Mouse (Mus musculus) adrenal gland, adult 8-10 months (tissue): ENCODE measurements around the gene Kifc1. TPM values are rescaled to one million over a fixed set of nuclear protein-coding genes. Genes with fewer than 3 reads are reported as not detected.

Experiments used
- DNase-seq: peaks from one replicate; pipeline ENCODE4 v3.0.0; 2022
- total RNA-seq, 4 experiments: library from RNA; stranded (reverse); gene quantifications; 2 replicates each; pipeline ENCODE4 v1.2.4; 2022

Gene Kifc1
- total RNA-seq = 1 to 10 TPM; 1.7 to 3.2 (median 2.6) TPM

DNA sequence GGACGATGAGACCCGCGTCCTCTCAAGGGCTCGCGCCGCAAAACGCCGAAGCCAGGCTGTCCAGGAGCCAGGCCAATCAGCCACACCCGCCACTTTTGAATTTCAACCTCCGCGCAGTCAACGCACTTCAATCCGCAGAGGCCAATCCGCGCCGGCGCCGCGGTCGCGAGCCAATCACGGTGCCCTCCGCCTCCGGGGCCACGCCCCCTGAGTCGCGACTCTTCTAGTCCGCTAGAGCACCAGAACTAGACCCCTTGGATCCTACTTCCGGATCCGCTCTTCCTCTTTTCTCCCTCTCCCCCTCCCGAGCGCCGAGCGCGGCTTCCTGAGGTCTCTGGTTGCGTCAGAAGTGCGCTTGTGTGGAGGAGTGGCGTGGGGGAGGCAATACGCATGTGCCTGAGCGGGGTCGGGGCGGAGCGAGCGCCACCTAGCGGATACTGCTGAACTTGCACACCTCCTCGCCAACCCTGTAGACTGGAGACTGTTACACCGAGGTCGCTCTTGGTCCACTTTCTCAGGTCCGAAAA, at the start of gene Kifc1:
Gene Kifc1, minus strand, starts transcription at position 129 of the 527 bp plus-strand sequence.
- DNase-seq = peak; percentile 100

DNA sequence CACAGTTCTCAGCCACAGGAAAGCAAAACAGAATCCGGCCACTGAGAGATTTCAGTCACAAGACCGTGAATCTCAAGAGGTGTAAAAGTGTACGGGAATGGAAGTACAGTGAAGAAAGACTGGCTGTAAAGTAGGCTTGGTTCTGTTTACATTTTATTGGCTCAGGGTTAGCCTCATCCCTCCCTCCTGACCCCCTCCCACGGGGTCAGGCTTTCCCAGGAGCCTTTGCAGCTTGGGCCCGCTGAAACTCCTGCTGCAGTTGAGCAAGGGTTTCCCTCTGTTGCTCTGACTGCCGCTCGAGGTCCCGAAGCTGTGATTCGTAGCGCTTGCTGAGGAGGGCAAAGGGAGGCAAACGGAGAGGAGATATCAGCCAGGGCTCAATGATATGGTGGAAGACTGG, 48.3 kb upstream of the Kifc1 start:
- DNase-seq = no peak

DNA sequence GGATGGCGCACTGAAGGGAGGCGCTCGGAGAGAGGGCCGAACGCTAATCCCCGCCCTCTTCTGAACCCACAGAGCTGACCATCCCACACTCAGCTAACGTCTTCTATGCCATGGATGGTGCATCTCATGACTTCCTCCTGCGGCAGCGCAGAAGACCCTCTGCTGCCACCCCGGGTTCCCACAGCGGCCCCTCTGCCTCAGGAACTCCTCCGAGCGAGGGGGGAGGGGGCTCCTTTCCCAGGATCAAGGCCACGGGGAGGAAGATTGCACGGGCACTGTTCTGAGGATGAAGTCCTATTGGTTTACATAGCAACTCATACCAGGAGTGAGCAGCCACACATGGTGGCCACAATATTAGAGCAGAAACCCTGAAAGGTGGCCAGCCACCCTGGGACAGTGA, 46.5 kb upstream of the Kifc1 start:
- no peak for DNase-seq

DNA sequence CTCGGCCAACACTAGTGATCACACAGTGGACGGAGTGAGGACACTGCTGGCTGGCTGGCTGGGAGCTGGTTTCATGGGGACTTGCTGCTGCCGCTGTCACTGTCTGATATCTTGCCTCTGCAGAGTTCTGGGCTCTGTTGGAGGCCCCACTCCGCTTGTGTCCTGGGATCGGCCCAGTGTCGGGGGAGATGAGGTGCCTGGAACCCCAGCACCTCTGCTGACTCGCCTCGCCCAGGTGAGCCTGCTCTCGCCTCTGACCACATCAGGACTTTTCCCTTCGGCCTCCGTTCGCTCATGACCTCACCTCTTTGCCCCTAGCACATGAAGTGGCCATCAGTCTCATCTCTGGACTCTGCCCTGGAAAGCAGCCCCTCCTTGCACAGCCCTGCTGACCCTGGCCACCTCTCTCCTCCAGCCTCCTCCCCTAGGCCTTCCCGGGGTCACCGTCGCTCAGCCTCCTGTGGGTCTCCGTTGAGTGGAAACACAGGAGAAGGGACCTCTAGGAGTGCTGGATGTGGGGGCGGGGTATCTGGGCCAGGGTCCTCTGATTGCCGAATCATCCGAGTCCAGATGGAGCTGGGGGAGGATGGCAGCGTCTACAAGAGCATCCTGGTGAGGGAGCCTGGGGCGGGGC, 45.1 kb upstream of the Kifc1 start:
- no peak for DNase-seq

DNA sequence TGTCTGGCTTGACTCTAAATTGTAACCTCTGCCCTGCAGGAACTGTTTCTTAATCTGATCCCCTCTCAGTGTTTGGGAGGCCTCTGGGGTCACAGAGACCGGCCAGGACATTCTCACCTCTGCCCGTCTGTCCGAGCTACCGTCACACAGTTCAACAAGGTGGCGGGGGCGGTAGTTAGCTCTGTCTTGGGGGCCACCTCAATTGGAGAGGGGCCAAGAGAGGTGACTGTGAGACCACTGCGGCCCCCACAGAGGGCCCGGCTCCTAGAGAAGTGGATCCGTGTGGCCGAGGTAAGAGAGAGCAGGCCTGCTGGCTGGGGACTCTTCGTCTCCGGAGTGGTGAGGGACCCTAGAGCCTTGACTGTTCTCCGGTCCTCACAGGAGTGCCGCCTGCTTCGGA, 42.5 kb upstream of the Kifc1 start:
- DNase-seq = no peak

DNA sequence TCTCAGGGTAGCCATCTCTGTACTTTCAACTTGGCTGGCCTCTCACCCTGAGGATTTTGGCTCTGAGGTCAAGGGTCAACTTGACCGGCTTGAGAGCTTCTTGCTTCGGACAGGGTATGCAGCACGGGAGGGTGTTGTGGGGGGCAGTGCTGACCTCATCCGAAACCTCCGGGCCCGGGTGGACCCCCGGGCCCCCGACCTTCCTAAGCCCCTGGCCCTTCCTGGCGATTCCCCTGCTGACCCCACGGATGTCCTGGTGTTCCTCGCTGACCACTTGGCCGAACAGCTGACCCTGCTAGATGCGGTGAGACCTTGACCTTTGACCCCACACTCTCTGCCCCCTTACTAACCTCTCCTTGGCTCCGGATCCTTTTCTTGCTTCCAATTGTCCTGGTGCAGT, 42.0 kb upstream of the Kifc1 start:
- DNase-seq = no peak

DNA sequence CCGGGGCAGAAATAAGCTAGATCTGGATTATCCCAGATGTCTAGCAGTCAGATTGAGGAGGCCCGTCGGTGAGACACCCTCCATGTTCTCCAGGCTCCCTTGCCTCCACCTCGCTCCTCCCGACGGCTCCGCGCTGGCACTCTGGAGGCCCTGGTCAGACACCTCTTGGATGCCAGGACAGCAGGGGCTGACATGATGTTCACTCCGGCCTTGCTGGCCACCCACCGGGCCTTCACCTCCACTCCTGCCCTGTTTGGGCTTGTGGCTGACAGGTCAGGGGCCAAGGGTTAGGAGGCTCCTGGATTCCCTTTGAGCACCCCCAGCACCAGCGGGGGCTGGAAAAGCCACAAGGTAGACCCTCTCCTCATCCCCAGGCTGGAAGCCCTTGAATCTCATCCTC, 41.5 kb upstream of the Kifc1 start:
- no peak for DNase-seq

DNA sequence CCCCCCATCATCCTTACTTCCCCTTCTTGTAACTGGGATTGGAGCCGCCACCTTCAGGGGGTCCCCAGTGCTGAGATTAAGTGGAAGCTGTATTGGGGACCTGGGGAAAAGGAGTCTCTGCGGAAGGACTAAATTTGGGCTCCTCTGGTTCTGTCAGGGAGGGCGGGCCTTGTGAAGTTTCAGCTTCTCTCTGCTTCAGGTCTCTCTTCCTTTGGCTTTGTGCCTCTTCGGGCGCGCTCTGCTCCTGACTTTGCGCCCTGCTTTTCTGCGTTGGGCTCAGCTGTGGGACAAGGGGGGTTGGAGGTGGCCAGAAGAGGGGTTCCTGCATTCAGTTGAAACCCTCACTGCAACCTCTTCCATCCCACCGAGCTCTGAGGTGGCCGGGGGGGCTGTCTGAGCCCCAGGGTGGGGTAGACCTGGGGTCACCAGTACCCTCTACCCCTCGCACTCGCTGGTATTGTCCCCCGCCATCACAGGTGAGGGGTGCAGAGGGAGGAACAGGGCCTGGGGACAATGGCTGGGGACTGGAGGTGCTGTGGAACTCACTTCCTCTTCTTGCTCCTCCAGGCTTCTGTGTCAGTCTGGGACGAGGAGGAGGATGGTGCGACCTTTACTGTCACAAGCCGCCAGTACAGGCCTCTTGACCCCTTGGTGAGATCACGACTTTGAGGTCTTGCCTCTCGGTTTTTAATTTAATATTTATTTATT, 40.9 kb upstream of the Kifc1 start:
- DNase-seq = no peak

DNA sequence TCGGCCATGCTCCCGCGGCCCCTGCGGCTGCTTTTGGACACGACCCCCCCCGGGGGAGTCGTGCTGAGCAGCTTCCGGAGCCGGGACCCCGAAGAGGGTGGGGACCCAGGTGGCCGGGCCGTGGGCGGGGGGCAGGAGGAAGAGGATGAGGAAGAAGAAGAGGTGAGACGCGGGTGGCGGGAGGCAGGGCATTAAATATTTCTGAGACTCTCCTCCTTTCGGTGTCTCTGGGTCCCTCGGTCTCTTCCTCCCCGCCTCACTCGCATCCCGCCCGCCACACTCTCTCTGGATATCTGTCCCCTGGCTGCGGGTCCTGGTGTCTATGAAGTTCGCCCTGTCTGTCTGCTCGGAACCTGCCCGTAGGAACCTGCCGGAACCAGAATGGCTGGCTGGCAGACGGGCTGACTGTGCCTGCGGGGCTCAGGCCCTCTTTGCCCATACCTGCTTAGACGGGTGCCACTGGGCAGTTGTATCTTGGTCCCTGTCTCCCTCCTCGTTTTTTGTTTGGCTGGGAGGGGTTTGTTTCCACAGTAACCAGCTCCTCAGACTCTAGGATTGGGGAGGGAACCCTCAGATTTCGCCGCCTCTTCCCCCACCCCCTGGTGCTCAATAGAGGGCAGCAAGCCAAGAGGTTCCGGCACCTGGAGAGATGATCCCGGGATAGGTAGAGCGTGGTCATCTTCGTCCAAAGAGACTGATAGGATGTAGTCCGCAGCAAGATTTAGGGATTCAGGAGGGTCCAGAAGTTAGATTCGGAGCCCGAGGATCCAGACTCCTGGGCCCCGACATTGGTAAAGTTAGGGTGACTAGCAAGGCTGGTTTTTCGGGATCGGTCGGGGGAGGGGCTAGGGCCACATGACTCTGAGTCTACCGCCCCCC, 40.1 kb upstream of the Kifc1 start:
- peak; percentile 72 for DNase-seq

DNA sequence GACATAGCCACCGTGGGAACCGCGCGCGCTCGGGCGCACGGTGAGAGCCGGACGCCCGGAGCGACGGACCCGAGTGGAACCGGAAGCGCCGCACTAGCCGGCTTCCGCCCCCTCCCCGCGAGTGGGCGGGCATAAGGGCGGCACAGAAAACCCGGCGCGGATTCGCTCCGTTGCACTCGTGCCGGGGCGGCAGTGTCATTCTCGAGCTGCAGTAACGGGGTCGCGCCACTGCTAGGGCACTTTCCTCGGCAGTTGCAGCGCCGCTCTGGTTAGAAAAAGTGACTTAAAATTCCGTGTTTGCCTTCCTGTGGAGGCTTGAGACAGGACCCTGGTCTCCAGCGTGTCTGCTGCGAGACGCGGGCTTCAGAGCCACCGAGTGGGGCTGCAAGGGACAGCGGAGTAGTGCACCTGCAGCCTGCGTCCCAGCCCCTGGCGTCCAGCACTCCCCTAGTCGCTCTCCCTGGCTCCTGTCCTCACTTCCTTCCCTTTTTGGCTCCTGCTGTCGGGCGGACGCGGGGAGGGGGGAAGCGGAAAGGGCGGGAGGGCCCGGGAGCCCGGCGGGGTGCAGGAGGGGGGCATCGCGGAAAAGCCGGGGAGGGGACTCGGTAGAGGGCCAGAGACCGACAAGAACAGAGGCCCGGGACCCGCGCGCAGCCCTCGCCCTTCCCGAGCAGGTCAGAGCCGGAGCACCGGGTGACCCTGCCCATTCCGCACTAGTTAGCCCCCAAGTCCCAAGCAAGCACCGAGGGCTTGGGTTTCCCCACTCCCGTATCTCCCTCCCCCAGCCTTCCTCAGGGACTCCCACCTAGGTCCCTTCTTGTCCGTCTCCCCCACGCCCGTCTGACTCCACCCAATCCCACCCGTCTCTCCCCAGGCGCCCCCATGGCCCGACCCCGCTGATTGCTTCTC, 39.2 kb upstream of the Kifc1 start, which contains the start of gene Rgl2:
Gene Rgl2, plus strand, starts transcription at position 173 of the 909 bp plus-strand sequence.
- DNase-seq = peak; percentile 80

DNA sequence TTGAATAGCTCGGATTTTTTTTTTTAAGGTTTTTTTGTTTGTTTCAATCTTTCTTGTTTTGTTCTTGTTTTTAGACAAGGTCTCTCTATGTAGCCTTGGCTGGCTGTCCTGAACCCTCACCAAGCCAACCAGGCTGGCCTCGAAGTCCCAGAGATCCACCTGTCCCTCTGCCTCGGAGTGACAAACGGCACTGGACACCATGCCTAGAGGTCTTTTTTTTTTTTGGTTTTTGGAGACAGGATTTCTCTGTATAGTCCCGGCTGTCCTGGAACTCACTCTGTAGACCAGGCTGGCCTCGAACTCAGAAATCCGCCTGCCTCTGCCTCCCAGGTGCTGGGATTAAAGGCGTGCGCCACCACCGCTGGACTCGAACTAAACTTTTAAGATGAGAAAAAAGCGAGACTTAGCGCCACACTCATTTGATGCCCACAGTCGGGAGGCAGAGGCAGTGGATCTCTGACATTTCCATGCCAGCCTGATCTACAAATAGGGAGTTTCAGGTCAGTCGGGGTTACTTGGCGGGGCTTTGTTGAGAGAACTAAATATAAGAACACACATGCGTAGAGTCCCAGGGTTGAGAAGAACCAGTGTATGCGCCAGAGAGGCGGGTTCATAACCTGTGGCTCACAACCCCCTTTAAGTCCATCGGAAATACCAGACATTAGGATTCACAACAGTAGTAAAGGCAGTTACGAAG, 37.9 kb upstream of the Kifc1 start:
- DNase-seq = no peak

DNA sequence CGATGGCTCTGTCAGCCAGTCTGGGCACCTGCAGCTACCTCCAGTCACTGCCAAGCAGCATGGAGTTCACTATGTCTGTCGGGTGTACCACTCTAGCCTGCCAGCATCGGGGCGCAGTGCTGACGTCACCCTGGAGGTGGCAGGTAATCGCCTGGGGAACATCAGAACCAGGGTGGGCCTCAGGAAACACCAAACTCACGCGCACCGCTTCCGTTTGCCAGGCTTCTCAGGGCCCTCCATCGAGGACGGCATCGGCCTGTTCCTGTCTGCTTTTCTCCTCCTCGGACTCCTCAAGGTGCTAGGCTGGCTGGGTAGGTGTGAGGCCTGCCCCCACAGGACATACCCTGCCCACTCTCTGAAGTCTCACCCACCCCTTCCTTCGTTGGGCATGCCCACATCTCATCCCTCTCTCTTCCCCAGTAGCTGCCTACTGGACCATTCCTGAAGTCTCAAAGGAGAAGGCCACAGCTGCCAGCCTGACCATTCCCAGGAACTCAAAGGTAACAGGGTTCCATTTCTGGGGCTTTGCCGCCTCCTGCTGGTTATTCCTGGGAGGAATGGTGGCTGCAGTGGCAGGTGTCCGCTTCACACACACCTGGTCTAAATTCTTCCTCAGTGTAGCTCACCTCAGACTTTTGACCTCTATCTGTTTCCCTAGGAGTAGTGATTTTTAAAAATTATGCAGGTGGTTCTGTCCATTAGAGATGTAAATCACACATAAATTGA, 35.9 kb upstream of the Kifc1 start:
- no peak for DNase-seq

DNA sequence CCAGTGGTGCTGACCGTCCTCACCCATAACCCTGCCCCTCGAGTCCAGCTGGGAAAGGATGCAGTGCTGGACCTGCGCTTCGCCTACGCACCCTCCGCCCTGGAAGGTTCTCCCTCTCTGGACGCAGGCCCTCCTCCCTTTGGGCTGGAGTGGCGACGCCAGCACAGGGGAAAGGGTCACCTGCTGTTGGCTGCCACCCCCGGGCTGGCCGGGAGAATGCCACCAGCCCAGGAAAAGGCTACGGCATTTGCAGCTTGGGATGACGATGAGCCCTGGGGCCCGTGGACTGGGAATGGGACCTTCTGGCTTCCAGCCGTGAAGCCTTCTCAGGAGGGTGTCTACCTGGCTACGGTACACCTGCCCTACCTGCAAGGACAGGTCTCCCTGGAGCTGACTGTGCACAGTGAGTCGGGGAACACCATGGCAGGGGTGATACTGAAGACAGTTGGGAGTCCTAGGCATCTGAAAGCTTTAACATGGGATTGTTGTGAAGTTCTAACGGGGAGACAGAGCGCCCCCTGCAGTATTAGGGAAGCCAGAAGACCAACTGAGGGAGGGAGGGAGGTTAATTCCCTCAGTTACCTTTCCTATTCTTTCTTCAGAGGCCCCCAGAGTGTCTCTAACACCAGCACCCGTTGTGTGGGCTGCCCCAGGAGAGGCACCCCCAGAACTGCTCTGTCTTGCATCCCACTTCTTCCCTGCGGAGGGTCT, 35.1 kb upstream of the Kifc1 start:
- DNase-seq = no peak

DNA sequence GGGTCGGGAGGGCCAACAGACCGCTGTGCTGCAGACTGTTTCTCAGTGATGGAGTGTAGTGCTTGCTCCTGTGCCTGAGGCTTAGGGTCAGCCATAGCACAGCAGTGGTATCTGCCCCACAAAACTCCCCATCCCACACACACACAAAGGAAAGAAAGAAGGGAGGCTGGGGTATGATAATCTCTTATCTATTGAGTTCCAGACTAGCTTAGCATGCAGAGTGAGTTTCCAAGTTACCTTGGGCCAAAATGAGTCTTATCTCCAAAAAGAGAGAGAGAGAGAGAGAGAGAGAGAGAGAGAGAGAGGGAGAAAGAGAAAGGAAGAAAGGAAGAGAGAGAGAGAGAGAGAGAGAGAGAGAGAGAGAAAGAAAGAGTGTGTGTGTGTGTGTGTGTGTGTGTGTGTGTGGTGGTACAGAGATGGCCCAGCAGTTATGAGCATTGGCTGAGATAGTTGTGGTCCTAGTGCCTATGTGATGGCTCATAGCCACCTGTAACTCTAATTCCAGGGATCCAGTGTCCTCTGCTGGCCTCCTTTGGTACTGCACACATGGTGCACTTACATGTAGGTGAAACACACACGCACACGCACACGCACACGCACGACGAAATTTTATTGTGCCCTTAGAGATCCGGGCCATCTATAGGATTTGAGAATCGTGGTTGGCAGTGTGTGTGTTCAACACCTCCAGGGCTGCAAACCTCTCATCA, 34.3 kb upstream of the Kifc1 start:
- DNase-seq = no peak

DNA sequence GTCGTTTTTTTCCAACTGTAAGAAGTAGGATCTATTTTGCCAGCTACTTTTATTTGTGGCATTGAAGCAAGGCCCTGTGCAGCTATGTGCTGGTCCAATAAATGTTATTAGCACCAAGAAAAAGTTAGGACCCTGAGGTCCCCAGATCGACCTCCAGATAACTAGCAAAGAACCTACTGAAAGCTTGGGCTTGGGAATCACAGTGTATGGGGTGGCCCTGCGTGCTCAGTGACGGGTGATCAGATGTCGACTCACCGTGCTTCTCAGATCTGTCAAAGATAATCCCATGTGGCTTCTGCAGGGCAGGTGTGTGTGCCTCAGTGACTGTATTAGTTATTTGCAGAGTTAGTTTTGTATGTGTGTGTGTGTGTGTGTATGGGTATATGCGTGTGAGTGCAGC, 30.9 kb upstream of the Kifc1 start:
- no peak for DNase-seq

DNA sequence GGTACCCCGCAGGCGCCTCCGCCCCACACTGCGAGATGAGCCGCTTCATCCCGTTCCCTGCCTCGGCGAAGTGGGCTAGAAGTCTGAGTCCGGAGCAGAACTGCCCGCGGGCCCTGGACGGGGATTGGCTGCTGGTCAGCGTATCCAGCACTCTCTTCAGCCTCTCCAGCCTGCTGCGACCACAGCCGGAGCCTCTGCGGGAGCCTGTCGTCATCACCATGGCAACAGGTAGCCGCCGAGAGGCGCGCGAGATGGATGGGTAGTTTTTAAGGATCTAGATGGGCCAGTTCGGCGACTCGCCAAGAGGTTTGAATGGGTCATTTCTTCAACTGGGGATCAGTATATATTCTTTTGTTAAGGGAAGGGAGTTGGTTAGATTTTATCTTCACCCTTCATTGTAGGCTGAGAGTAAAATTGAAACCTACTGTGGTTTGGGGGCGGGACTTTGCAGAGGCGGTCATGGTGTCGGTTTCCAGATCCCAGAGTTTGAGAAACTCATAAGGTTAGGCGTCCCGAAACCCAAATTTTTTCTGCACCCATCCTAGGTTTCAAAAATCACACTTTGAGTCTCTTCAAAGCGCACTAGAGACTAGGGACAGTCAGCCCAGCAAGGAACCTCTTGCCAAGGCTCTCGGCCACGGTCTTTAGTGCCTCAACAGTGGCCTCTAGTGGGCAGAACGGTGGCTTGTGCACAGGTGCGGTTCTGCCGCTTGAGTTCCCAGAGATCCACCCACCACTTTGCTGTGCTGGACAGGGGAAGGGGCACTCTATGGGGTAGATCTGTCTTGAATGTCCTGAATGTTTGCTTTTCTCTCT, 30.0 kb upstream of the Kifc1 start:
- DNase-seq = peak; percentile 79

DNA sequence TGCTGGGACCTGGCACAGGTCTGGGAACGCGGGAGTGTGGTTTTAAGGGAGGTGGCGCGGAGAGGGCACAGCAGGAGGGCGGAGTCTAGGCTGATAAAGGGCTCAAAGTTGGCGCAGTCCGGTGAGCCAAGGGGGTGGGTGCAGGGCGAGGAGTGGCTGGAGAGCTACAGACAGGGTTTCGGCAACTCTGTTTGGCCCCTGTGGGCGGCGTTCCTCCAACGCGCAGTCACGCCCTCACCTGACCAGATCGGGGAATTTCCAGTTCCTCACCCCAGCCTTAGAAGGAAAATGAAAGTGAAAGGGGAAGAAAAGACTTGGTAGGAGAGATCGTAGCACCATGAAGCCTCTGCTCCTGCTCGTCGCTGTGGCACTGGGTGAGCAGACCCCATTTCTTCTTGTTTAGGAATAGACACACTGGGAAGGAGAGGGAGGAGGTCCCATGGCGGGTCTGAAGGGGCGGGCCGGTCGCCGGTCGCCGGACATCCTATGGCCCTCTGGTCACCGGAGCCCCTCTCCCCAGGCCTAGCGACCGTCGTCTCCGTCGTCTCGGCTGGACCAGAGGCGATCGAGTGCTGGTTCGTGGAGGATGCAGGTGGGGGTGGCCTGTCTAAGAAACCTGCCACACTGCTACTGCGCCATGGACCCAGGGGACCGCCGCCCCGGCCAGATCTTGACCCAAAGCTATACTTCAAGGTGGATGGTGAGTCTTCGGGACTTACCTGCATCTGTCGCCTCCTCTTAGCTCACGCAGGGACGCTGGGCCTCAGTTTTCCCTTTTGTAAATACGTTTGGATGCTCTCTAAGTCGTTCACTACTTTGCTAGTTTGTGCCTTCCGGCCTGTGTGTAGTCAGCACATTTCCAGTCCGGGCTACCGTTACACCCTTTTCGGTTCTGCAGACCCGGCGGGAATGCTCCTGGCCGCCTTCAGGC, 29.2 kb upstream of the Kifc1 start:
- DNase-seq = peak; percentile 90
